Mouse (Mus musculus): ENCODE results near the gene Zfp524.
A peak's percentile ranks its signal among the peaks of the same experiment; 100 is the strongest.
"Not testable (repeated sequence)": the region's sequence is repeated elsewhere in the genome, so short reads cannot be mapped to it uniquely, and the experiment has no call there.

Gene Zfp524

DNA sequence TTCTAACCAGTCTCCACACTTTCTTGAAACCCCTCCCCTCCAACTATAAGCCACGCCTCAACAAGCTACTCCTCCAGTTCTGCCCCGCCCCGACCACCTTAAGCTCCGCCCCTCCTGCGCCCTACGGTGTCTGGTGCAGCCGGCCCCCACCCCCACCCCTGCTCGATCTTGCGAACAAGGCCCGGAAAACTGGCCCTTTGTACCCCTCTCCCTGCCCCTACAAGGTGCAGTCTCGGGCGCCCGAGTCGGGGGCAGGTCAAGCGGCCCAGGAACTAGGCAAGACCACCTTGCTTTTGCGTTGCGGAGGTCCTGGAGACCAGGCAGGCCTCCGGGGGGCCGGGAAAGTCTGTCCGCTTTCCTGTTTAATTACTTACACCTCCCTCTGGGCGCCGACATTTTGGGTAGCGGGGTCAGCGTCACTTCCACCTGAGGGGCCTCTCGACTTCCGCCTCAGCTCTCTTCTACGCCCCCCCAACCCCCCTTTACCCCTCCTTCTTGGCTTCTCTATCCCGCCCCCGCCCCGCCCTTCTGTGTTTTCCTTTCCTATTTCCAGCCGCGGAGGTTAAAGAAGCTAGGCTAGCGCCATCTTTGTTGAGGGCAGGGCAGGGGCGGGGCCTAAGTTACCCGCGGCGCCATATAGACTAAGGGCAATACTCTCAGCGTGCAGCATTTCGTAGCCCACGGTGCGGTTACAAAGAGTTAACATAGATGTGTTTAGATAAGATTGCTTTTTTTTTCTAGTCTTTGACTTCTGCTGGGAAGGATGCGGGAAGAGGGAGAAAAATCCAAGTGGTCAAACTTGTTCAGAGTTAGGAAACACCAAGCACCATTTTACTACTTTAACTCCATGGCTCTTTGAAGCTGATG lies at the start of gene Zfp524, which contains the start of gene Fiz1:
TSS of gene Zfp524 (plus strand) at position 165 of the 867 bp plus-strand sequence.
TSS of gene Fiz1 (minus strand) at position 447 of the 867 bp plus-strand sequence.
- peak; percentile 89 to 98 for DNase-seq (ENCODE audit: low spot score in 2 of 2)

DNA sequence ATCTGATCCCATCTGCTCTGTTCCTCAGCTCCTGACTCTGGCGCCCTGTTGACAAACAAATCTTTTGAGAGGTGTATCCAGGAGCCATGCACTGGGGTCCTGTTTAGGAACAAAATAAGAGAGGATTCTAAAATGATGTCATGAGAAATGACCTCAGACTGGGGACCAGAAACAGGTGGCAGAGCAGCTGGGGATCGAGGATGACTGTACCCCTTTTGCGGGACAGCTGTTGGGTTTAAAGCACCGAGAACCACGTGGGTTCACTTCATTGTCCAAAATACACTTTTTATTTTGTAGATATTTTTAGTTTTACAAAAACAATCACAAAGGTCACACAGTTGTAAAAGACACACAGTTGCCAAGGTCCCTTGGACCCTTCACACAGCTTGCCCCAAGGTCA lies 49.2 kb upstream of the Zfp524 start:
- DNase-seq (ENCODE audit: low spot score in 2 of 2): no peak

DNA sequence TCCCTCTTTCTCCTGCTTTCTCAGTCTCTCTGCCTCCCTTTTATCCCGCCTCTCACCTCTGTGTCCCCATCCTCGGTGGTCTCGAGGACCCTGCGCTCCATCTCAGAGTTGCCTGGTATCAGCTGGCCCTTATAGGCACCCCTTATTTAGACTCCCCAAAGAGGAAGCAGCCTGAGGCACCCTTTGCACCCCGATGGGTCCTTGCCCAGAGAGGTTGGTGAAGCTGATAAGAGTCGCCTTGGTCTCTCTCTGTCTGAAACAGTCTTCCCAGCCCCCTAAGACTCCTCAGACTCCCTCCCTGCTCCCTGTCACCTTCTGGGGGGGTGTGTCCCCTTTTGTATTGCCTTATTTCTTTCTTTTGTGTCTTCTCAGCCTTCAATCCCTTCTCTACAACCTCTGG lies 43.1 kb upstream of the Zfp524 start, which contains the start of gene Sbk3:
TSS of gene Sbk3 (minus strand) at position 101 of the 400 bp plus-strand sequence.
- no peak for DNase-seq (ENCODE audit: low spot score in 2 of 2)

DNA sequence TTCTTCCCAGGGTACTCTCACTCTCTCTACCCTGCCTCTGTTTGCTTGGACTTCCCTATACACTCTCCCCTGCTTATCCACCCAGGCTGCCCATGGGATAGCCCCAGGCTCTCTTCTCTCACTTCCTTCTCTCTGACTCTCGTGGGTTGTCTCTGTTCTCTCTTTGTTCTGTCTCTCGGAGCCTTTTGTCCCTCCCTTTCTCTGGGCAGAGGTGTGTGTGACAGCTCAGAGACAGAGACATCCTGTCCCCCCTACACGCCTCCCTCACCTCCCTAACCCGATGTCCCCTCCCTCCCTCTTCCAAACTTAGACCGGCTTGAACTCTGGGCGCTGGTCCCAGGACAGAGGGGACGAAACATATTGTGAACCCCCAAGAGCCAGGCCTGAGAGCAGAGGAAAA lies 42.5 kb upstream of the Zfp524 start:
- peak; percentile 56 to 58 for DNase-seq (ENCODE audit: low spot score in 2 of 2)

DNA sequence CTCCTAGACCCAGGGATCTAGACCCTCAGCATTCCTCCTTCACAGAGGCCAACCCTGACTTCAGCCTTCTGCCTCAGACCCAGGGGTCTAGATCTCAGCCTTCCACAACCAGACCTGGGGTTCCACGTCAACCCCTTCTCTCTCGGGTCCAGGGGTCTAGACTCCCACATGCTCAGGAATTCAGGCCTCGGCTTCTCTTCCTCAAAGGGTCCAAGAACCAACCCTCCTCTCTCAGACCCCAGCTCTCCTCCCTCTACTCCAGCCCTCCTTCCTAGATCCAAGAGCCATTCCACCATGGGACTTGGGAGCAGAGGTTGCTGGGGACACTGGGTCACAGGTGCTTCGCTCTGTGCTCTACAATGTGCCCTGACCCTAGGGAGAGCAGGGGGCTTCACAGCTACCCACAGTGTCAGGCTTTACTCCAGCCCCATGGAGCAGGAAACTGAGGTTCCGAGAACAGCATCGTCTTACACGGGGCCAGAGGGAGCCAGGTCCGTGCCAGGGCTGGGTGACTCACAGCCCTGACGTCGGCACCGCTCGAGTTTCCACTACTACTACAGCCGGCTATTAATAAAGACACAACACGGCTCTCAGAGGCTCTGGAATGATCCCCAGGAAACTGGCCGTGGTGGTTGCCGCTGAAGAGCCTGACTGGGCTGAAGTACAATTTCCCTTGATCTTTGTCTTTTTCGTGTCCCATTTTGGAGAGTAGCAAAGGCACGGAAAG lies 41.7 kb upstream of the Zfp524 start:
- peak; percentile 81 to 84 for DNase-seq (ENCODE audit: low spot score in 2 of 2)

DNA sequence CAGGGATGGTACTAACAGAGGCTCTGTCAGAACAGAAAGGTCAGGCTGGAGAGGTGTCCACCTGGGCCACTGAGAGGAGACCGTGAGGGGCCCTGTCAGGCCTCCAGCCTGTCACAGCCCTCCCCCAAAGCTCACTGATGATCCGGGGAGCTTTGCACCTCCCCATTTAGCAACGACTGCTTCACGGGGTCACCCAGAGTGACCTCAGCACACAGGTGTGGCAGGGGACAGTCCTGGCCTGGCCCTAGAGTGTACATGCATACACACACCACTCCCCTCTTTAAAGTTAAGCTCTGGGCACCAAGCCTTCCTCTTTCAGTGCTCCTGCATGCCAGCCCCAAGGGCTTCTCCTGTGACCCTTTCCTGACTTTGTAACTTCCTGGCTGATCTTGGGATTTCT lies 38.8 kb upstream of the Zfp524 start:
- no peak for DNase-seq (ENCODE audit: low spot score in 2 of 2)

DNA sequence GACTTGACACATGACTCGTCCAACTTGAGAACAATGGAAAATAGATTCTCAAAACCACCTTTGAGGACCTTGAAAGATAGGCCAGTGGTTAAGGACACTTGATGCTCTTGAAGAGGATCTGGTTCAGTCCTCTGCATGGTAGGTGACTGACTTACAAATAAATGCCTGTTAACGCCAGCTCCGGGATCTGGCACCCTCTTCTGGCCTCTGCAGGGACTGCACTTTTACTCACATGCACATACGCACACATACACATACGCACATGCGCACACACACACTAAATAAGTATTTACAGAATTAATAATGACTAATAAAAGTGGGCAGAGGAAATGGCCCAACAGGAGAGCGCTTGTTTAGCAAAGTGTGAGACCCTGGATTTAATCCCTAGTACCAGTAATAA lies 37.4 kb upstream of the Zfp524 start:
- no peak for DNase-seq (ENCODE audit: low spot score in 2 of 2)

DNA sequence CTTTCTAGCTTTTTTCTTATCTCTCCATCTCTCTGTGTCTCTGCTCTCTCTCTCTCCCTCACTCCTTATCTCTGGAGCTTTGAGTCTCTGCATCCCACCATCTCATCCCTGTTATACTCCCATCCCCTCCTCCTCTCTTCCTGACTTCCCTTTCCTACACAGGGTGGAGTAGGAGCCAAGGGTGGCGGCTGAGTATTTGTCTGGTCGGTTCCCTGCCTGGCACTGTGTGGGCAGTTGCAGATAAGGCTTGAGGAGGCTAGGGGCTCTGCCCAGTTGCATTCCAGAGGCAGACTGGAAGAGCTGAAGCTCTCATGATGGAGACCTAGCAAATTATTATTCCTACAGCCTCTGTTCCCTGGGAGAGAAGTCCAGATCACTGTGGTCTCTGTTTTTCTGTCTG lies 26.0 kb upstream of the Zfp524 start:
- no peak for DNase-seq (ENCODE audit: low spot score in 2 of 2)

DNA sequence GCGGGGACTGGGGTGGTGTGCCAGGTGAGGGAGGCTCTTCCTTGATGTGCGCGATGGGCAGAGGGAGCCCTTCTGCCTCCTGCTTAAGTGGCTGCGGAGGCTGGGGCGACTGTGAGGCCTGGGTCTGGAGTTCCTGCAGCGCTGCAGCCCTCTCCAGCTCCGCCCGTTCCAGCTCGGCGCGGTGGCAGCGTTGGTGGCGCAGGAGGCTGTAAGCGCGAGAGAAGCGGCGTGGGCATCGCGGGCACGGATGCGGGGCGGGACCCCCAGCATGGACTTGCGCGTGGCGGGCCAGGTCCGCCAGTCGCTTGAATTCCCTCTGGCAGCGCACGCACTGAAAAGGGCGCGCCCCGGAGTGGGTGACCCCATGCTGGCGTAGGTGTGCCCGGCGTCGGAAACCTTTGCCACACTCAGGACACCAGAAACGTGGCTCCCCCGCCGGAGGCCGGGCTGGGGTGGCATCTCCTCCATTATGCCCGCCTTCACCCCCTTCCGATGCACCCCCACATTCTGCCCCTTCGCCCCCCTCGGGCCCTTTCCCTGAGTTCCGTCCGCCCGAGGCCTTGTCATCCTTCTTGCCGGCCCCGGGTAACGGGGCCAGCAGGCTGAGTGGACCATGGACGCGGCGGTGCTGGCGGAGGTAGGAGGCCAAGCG lies 20.7 kb upstream of the Zfp524 start:
- no peak for DNase-seq (ENCODE audit: low spot score in 2 of 2)

DNA sequence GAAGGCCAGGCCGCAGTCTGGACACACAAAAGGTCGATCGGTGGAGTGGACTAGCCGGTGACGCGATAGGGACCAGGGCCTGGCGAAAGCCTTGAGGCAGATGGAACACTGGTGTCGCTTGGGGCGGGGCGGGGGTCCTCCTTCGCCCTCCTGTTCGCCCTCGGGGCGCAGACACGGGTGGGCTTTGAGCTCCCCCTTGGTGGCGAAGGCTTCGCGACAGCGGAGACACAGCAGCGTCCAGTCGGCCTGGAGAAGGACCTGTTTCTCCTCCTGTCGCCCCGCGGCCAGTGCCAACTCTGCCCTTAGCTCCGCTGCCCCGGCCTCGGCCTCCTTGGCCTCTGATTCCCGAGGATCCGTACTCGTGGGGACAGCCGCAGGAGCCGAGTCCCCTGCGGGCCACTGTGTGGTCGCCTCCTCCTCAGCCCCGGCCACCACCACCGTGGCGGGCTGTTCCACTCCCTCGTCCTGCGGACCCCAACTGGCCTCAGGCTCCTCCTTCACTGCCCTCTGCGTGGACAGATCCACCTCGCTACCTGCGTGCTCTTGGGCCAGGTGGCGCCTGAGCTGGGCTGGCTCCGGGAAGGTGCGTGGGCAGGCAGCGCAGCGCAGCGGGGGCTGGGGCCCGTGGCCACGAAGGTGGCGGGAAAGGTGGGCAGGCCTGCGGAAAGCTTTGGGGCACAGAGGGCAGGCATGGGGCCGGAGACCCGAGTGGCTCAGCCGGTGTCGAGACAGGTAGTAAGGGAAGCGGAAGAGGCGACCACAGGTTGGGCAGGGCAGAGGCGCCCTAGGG lies 20.0 kb upstream of the Zfp524 start:
- no peak for DNase-seq (ENCODE audit: low spot score in 2 of 2)

DNA sequence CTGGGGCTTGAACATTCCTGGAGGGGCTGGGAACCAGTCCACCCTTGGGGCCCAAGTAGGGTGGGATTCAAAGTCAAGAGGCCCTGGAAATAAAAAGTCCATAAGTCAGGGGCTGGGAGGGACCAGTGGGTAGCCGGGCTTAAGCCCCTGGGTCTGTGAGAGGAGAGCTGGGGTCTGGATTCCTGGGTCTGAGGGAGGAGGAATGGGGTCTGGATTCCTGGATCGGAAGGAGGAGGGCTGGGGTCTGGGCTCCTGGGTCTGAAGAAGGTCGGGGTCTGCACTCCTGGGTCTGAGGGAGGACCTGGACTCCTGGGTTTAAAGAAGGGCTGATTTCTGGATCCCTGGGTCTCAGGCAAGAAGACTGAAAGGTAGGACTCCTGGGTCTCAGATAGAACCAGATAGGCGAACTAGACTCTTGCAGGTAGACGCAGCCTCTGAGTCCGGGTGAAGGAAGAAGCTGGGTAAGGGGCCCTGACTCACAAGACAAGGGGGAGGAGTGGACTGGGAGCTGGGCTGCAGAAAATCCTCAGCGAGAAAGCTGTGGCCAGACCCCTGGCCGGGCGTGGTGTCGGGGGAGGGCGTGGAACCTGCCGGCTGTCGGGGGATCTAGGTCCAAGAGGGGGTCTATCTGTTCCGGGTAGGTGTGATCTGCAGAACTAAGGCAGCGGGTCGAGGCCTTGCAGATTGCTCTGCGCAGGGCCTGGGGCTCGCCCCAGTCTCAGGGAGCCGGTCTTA lies 18.8 kb upstream of the Zfp524 start:
- no peak for DNase-seq (ENCODE audit: low spot score in 2 of 2)

DNA sequence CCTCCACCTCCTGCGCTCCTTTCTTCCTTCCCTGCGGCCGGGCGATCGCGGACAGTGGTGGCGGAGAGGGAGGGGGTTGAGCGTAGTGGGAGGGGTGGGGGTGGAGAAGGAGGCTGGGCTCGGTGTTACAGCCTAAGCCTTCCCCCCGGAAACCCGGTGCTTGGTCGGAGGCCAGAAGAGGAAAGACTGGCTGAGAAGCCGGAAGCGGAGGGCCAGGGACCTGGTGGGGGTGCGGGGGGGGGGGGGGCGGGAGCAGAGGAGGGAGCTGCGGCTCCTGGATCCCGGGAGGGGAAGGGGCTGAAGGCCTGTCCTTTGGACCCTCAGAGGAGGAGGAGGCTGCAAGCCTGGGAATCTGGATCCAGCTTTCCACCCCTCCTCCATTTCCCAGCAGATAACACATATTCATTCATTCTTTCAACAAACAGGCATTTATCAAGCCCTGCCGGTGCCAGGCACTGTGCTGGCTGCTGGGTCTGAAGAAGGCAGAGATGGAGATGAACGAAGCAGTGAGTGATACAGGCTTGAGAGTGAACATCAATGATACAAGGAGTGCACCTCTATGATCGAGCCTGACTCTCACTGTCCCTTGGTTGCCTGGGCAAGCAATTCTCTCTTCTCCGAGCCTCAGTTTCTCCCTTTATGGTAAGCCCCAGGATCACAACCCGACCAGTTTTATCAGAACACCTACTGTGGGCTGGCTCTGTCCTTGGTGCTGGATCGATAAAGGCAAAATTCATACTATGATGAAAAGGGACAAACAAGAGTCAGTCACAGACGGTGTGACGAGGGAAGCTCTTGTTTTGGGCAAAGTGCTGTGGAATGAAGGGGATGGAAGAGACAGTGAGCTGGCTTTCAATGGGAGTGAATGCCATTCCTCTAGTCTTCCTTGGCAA lies 18.0 kb upstream of the Zfp524 start, which contains the start of gene Zfp579:
TSS of gene Zfp579 (minus strand) at position 156 of the 893 bp plus-strand sequence.
- DNase-seq (ENCODE audit: low spot score in 2 of 2): peak; percentile 83 to 84

DNA sequence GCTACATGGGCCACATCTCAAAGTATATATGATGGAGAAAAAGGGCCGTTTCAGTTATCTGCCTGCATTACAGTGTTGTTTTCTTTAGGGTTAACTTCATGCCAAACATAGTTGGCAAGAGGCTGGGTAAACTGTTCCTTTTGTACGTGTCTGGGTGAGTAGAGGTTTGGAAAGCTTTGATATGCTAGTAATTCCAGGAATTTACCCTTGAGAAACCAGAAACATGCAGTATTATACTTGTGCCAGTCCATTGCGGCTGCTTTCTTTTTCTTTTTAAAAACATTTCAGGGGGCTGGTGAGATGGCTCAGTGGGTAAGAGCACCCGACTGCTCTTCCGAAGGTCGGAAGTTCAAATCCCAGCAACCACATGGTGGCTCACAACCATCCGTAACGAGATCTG lies 17.3 kb upstream of the Zfp524 start:
- no peak for DNase-seq (ENCODE audit: low spot score in 2 of 2)

DNA sequence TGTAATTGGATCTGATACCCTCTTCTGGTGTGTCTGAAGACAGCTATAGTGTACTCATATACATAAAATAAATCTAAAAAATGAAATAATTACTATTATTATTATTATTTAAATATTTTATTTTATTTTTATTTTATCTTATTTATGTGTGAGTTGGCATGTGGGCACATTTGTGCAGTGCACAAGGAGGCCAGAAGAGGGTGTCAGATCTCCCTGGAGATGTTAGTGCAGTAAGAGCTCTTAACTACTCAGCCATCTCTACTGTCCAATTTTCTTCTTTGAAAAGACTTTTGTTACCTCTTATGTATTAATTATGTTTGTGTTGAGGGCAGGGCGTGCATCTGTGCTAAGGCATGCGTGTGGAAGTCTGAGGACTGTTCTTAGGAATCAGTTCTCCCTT lies 14.3 kb upstream of the Zfp524 start:
- no peak for DNase-seq (ENCODE audit: low spot score in 2 of 2)

DNA sequence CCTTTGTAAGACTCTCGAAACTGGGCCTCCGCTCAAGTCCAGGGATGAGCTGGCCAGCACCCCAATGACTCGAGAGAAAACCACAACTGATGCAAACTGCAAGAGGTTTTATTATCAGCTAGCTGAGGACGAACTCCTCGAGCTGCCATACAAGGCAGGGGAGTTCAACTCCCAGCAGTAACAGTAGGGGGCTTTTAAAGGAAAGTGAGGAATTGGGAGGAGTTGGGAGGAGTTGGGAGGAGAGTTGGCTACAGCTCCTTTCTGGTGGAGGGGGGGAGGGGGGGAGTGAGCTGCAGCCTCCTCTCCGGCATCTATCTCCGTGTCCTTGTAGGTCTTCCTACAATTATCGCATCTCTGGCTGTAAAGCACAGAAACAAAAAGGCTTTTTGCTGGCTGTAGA lies 11.3 kb upstream of the Zfp524 start:
- not testable (repeated sequence) for DNase-seq (ENCODE audit: low spot score in 2 of 2)

DNA sequence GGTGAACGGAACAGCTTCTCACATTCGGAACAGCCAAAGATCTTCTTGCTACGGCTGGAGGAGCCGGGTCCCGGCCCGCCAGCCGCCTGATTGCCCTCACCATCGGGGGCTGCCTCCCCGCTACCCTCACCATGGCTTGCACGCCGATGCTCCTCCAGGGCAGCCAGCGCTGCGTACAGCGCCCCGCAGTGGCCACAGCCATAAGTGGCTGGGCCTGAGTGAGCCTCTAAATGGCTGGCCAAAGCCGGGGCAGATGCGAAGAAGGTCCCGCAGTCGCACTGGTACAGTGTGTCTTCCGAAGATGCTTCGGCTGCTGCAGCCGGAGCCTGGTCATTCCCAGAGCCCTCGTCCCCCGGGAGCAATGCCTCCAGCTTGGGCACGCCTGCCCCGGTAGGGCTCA lies 6.0 kb upstream of the Zfp524 start:
- no peak for DNase-seq (ENCODE audit: low spot score in 2 of 2)

DNA sequence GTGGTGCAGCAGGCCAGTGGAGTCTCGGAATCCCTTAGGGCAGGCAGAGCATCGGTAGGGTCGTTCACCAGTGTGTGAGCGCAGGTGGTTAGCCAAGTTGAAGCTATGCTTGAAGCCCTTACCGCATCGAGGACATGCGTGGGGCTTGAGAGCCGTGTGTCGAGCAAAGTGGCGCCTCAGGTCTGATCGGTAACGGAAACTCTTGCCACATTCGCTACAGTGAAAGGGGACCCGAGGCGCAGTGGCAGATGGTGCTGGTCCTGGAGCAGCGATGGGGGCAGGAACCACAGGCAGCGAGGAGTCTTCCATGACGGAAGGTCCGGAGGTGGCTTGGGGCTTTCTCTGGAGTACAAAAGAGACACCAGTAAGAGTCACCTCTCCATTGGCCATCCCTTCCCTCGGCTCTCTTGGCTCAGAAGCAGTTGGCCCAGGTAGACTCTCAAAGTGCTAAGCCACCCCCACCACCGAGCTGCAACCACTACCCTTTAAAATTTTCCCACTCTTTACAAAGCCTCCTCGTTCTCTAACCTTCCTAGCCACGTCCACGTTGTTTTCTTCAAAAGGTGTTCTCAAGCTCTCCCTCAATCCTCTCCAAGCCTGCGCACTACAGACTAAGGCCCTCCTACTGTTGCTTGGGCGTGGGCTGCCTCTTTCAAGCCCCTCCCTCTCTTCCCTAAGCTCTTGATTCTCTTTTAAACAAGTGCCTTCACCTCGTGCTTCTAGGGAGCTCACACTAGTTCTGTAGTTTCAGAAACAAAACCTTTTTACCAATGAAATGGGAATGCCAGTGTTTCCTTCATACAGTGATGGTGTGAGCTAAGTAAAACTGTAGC lies 1.3 kb upstream of the Zfp524 start:
- DNase-seq (ENCODE audit: low spot score in 2 of 2): no peak

DNA sequence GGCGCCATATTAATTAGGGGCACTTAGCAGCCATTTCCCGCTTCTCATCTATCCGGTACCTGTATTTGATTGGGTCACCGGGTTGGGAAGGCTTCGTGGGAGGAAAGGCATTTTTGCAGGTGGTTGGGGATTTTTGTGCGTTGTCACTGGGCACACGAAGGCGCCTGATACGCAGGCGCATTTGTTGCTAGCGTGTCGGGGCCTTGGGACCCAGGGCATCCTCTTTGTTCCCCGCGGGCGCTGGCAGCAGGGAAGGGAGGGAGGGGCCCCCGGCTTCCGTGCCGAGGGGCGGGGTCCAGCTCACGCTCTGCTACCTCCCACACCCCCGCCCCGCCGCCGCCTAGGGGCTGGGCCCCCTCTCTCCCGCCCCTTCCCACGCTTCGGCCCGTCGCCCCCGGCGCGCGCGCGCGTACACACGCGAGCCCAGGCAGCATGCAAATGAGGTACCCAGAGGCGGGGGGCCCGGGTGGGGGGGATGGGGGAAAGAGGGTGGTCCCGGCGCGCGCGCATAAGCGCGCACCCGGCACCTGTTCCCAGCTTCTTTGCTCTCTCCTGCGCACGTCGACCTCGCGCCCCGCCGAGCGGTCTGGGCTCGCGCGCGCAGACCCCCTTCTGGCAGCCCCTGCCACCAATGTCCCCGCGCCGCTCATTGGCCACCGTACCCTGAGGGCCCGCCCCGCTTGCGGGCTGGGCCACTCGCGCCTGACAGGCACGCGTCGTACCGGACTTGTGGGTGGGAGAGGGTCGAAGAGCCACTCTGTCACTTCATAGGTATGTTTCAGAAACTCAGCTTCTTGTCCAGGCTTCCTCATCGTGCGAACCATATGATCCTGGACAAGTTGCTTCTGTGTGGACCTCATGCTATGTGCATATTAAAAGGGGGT lies 1.1 kb downstream of the Zfp524 start, which contains the start of gene Gm44973:
TSS of gene Gm44973 (plus strand) at position 379 of the 884 bp plus-strand sequence.
- DNase-seq (ENCODE audit: low spot score in 2 of 2): peak; percentile 93 to 96
